Mouse (Mus musculus) neural tube, embryonic 12.5 days (tissue): ENCODE measurements around the gene Nvl. TPM values are rescaled to one million over a fixed set of nuclear protein-coding genes. Genes with fewer than 3 reads are reported as not detected.

Experiments used
- ATAC-seq: fragments of 200-750 bp; cut with Nextera tagmentation; 2 replicates; pipeline ENCODE4 v1.8.0; 2017; ENCODE audit warnings: low read depth, mild to moderate bottlenecking, moderate TSS enrichment, moderate library complexity; ENCODE audit not compliant: low FRiP score
- H3K27ac ChIP-seq: fragments of 300-500 bp; sonication (generic); 2 replicates; pipeline ENCODE4 v1.5.1; 2016
- H3K27me3 ChIP-seq: fragments of 300-500 bp; sonication (generic); replicated peaks from 2 replicates; pipeline ENCODE4 v1.6.1; 2016; ENCODE audit warnings: mild to moderate bottlenecking
- H3K36me3 ChIP-seq: fragments of 300-500 bp; sonication (generic); 2 replicates; pipeline ENCODE4 v1.6.1; 2016; ENCODE audit warnings: mild to moderate bottlenecking
- H3K4me1 ChIP-seq: fragments of 300-500 bp; sonication (generic); 2 replicates; pipeline ENCODE4 v1.6.1; 2016
- H3K4me2 ChIP-seq: fragments of 300-500 bp; sonication (generic); replicated peaks from 2 replicates; pipeline ENCODE4 v1.6.1; 2016; ENCODE audit warnings: mild to moderate bottlenecking
- H3K4me3 ChIP-seq: fragments of 300-500 bp; sonication (generic); 2 replicates; pipeline ENCODE4 v1.5.1; 2016
- H3K9ac ChIP-seq: fragments of 300-500 bp; sonication (generic); 2 replicates; pipeline ENCODE4 v1.6.1; 2016; ENCODE audit warnings: mild to moderate bottlenecking
- H3K9me3 ChIP-seq: fragments of 300-500 bp; sonication (generic); 2 replicates; pipeline ENCODE4 v1.6.1; 2016; ENCODE audit warnings: mild to moderate bottlenecking
- WGBS: fragments of 180-500 bp; shearing (Covaris S2); methylation state at CpG from one replicate; pipeline ENCODE4 v1.1.7; 2016; 5-methylcytosine and 5-hydroxymethylcytosine counted together
- polyA plus RNA-seq: library from polyadenylated mRNA; unstranded; fragments of >200 nt; fragmentation: Nextera tagmentation; extraction: Ambion mirVana; gene quantifications from 2 replicates; pipeline ENCODE4 v1.2.1, GENCODE M21; 2016

Gene Nvl
- polyA plus RNA-seq, 1 experiment from 2014 or later, result 45.6 TPM

GRCm38 (mm10) chr1:181143609-181143949, 425 bp downstream of the Nvl start:
- peak; percentile 68 for ATAC-seq
- peaks cover 30% of the 10 kb centered on the region for H3K36me3 ChIP-seq
- peak overlapping the region; percentile 76 for H3K9ac ChIP-seq
- no peak overlapping the region for H3K27ac ChIP-seq
- no peaks in the 10 kb centered on the region for H3K27me3 ChIP-seq
- peak overlapping the region; percentile 64 for H3K4me2 ChIP-seq
- H3K4me3 ChIP-seq, result peak overlapping the region; percentile 80
- no peaks in the 10 kb centered on the region for H3K9me3 ChIP-seq
- H3K4me1 ChIP-seq, result peaks cover 20% of the 10 kb centered on the region
- WGBS, result under 1% methylated on average over 12 of the region's 12 CpGs

DNA sequence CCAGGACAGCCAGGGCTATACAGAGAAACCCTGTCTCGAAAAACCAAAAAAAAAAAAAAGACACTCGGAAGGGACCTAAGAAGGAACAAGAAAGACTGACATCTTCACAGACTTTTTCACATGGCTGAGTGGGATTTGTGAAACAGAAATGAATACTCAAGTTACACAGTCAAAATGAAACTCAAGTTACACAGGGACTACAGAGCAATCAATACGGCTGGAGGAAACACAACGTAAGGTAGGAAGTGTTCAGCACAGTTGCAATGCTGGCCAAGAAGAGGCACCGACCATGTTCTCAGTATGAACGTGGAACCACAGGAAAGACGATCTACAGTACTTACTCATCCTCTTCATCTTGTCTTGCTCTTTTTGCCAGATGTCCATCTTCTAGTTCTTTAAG, 5.3 kb downstream of the Nvl start:
- Histone ChIP-seq H3K36me3 (peaks cover 65% of the 10 kb centered on the region), H3K27me3 (no peaks in the 10 kb centered on the region), H3K27ac (no peak overlapping the region), H3K4me1 (peaks cover 8% of the 10 kb centered on the region), H3K4me3 (no peak overlapping the region), H3K9me3 (no peaks in the 10 kb centered on the region), H3K9ac (no peak overlapping the region), H3K4me2 (no peak overlapping the region)
- 94% methylated on average over 7 of the region's 7 CpGs for WGBS
- ATAC-seq, result no peak

DNA sequence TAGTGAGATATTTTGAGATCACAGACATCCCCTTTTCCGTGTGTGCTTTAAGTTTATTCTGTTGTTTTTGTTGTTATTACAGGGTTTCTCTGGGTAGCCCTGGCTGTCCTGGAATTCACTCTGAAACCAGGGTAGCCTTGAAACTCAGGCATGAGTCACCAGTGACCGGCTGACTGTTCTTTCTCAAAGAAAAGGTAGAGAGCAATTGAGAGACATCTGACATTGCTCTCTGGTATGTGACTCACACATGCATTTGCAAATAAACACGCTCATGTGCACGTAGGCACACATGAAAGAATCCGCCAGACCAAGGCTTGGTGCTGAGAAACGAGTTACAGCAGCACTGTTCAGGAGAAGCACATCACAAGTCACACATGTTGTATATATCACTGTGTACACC, 12.1 kb downstream of the Nvl start:
- H3K27ac ChIP-seq, result no peak overlapping the region
- H3K4me2 ChIP-seq, result no peak overlapping the region
- no peaks in the 10 kb centered on the region for H3K27me3 ChIP-seq
- no peak overlapping the region for H3K9ac ChIP-seq
- 92% methylated on average over 6 of the region's 6 CpGs for WGBS
- no peak overlapping the region for H3K4me3 ChIP-seq
- ATAC-seq, result no peak
- peaks cover 74% of the 10 kb centered on the region for H3K36me3 ChIP-seq
- no peaks in the 10 kb centered on the region for H3K9me3 ChIP-seq
- H3K4me1 ChIP-seq, result no peaks in the 10 kb centered on the region

DNA sequence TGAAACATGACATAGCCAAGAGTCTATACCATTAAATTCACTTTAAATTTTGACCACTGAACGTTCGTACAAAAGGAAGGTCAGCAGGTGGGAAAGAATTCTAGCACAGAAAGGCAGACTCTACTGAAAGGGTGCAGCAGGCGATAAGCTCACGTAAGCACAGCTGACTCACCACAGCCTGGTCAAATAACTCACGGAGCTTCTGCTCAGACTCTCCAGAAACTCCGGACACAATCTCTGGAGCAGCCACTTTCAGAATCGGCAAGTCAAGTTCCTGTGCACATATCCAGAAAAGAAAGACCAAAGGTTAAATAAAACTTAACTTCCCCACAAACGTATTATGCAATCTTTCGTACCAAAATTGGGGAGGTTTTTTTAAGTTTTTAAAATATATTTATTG, 17.2 kb downstream of the Nvl start:
- Histone ChIP-seq H3K9me3 (no peaks in the 10 kb centered on the region), H3K4me2 (no peak overlapping the region), H3K27me3 (no peaks in the 10 kb centered on the region), H3K36me3 (peaks cover 78% of the 10 kb centered on the region), H3K27ac (no peak overlapping the region), H3K4me1 (no peaks in the 10 kb centered on the region), H3K9ac (no peak overlapping the region), H3K4me3 (no peak overlapping the region)
- WGBS, result 95% methylated on average over 9 of the region's 9 CpGs
- no peak for ATAC-seq

GRCm38 (mm10) chr1:181125916-181126315, 18.1 kb downstream of the Nvl start:
- no peak for ATAC-seq
- Histone ChIP-seq H3K27me3 (no peaks in the 10 kb centered on the region), H3K4me3 (no peak overlapping the region), H3K4me1 (no peaks in the 10 kb centered on the region), H3K4me2 (no peak overlapping the region), H3K36me3 (peaks cover 81% of the 10 kb centered on the region), H3K27ac (no peak overlapping the region), H3K9ac (no peak overlapping the region), H3K9me3 (no peaks in the 10 kb centered on the region)
- WGBS, result 95% methylated on average over 3 of the region's 3 CpGs

GRCm38 (mm10) chr1:181124145-181124544, 19.9 kb downstream of the Nvl start:
- H3K9me3 ChIP-seq, result no peaks in the 10 kb centered on the region
- H3K27me3 ChIP-seq, result no peaks in the 10 kb centered on the region
- H3K9ac ChIP-seq, result no peak overlapping the region
- ATAC-seq, result no peak
- no peaks in the 10 kb centered on the region for H3K4me1 ChIP-seq
- H3K4me2 ChIP-seq, result no peak overlapping the region
- peaks cover 82% of the 10 kb centered on the region for H3K36me3 ChIP-seq
- WGBS, result 92% methylated on average over 2 of the region's 2 CpGs
- H3K27ac ChIP-seq, result no peak overlapping the region
- H3K4me3 ChIP-seq, result no peak overlapping the region

- Histone ChIP-seq H3K9me3 (no peaks in the 10 kb centered on the region), H3K36me3 (peaks cover 69% of the 10 kb centered on the region), H3K27me3 (no peaks in the 10 kb centered on the region), H3K4me2 (no peak overlapping the region), H3K27ac (no peak overlapping the region), H3K9ac (no peak overlapping the region), H3K4me3 (no peak overlapping the region), H3K4me1 (no peaks in the 10 kb centered on the region)
- no peak for ATAC-seq
- 93% methylated on average over 4 of the region's 4 CpGs for whole genome bisulfite sequencing
Measured at GRCm38 (mm10) chr1:181117112-181117511, 26.9 kb downstream of the Nvl start.

DNA sequence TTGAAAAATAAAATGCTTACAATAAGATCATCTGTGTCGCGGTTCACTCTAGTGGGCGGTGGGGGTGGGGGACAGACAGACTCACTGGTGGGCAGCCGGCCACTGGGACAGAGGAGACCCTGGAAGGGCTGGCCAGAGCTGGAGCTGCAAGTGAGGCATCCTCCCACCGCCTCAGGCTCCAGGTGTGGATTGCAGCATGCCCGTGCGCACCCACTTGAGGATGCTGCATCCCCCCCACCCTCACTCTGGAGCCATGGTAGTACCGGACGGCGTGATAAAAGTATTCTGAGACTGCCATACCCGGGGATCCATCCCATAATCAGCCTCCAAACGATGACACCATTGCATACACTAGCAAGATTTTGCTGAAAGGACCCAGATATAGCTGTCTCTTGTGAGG, 54.0 kb downstream of the Nvl start:
- H3K36me3 ChIP-seq, result peaks cover 42% of the 10 kb centered on the region
- 81% methylated on average over 12 of the region's 12 CpGs for WGBS
- H3K9ac ChIP-seq, result no peak overlapping the region
- no peaks in the 10 kb centered on the region for H3K27me3 ChIP-seq
- no peak for ATAC-seq
- H3K27ac ChIP-seq, result no peak overlapping the region
- no peak overlapping the region for H3K4me2 ChIP-seq
- H3K4me3 ChIP-seq, result no peak overlapping the region
- H3K4me1 ChIP-seq, result no peaks in the 10 kb centered on the region
- H3K9me3 ChIP-seq, result no peaks in the 10 kb centered on the region

GRCm38 (mm10) chr1:181084021-181084420, 60.0 kb downstream of the Nvl start:
- H3K4me1 ChIP-seq, result no peaks in the 10 kb centered on the region
- no peak overlapping the region for H3K4me3 ChIP-seq
- no peaks in the 10 kb centered on the region for H3K9me3 ChIP-seq
- no peak overlapping the region for H3K4me2 ChIP-seq
- H3K9ac ChIP-seq, result no peak overlapping the region
- H3K27me3 ChIP-seq, result no peaks in the 10 kb centered on the region
- H3K27ac ChIP-seq, result no peak overlapping the region
- WGBS, result 41% methylated on average over 2 of the region's 2 CpGs
- ATAC-seq, result no peak
- H3K36me3 ChIP-seq, result no peaks in the 10 kb centered on the region

- Histone ChIP-seq H3K9me3 (no peaks in the 10 kb centered on the region), H3K27me3 (no peaks in the 10 kb centered on the region), H3K4me1 (no peaks in the 10 kb centered on the region), H3K36me3 (no peaks in the 10 kb centered on the region), H3K9ac (no peak overlapping the region), H3K27ac (no peak overlapping the region), H3K4me2 (no peak overlapping the region), H3K4me3 (no peak overlapping the region)
- 44% methylated on average over 5 of the region's 5 CpGs for whole genome bisulfite sequencing
- no peak for ATAC-seq
Measured at GRCm38 (mm10) chr1:181073075-181073474, 70.9 kb downstream of the Nvl start.

DNA sequence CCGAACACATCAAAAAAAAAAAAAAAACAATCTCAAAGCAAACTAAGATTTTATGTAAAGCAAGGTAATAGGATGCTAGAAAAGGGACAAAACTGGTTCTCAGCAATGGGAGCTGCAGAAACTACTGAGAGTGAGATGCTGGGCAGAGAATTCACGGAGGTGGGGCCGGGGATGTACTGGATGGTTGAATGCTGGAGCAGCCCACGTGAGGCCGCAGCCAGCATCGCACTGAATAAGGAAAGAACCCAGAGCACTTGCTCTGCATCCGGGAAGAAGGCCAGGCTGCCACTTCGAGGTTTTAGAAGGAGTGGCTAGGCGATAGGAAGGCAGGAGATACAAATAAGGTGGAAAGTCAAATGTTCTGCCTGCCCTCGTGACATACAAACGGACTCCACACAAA, 74.3 kb downstream of the Nvl start:
- H3K4me1 ChIP-seq, result no peaks in the 10 kb centered on the region
- H3K27ac ChIP-seq, result no peak overlapping the region
- 73% methylated on average over 11 of the region's 11 CpGs for WGBS
- H3K27me3 ChIP-seq, result no peaks in the 10 kb centered on the region
- no peak overlapping the region for H3K9ac ChIP-seq
- ATAC-seq, result no peak
- no peaks in the 10 kb centered on the region for H3K9me3 ChIP-seq
- H3K4me2 ChIP-seq, result no peak overlapping the region
- no peak overlapping the region for H3K4me3 ChIP-seq
- H3K36me3 ChIP-seq, result no peaks in the 10 kb centered on the region

GRCm38 (mm10) chr1:181068344-181068743, 75.7 kb downstream of the Nvl start:
- Histone ChIP-seq H3K9me3 (no peaks in the 10 kb centered on the region), H3K4me1 (no peaks in the 10 kb centered on the region), H3K4me2 (no peak overlapping the region), H3K27me3 (no peaks in the 10 kb centered on the region), H3K36me3 (no peaks in the 10 kb centered on the region), H3K27ac (no peak overlapping the region), H3K4me3 (no peak overlapping the region), H3K9ac (no peak overlapping the region)
- no peak for ATAC-seq
- 80% methylated on average over 1 of the region's 1 CpGs for WGBS

GRCm38 (mm10) chr1:181064648-181065047, 79.4 kb downstream of the Nvl start:
- Histone ChIP-seq H3K4me2 (no peak overlapping the region), H3K9ac (no peak overlapping the region), H3K4me3 (no peak overlapping the region), H3K27ac (no peak overlapping the region), H3K27me3 (no peaks in the 10 kb centered on the region), H3K36me3 (no peaks in the 10 kb centered on the region), H3K9me3 (no peaks in the 10 kb centered on the region), H3K4me1 (no peaks in the 10 kb centered on the region)
- ATAC-seq, result no peak
- WGBS, result 80% methylated on average over 6 of the region's 6 CpGs

- H3K4me2 ChIP-seq, result no peak overlapping the region
- H3K27me3 ChIP-seq, result no peaks in the 10 kb centered on the region
- no peaks in the 10 kb centered on the region for H3K9me3 ChIP-seq
- H3K36me3 ChIP-seq, result no peaks in the 10 kb centered on the region
- ATAC-seq, result no peak
- WGBS, result 79% methylated on average over 2 of the region's 2 CpGs
- no peak overlapping the region for H3K4me3 ChIP-seq
- no peaks in the 10 kb centered on the region for H3K4me1 ChIP-seq
- no peak overlapping the region for H3K27ac ChIP-seq
- no peak overlapping the region for H3K9ac ChIP-seq
Measured at GRCm38 (mm10) chr1:181063991-181064390, 80.0 kb downstream of the Nvl start.
